Mouse (Mus musculus): ENCODE data around the gene Dysf. TPM values are rescaled to one million over a fixed set of nuclear protein-coding genes. Genes with fewer than 3 reads are reported as not detected.

Dysf gene
- polyA plus RNA-seq, 2 experiments: 1.6 to 1.9 TPM

DNA sequence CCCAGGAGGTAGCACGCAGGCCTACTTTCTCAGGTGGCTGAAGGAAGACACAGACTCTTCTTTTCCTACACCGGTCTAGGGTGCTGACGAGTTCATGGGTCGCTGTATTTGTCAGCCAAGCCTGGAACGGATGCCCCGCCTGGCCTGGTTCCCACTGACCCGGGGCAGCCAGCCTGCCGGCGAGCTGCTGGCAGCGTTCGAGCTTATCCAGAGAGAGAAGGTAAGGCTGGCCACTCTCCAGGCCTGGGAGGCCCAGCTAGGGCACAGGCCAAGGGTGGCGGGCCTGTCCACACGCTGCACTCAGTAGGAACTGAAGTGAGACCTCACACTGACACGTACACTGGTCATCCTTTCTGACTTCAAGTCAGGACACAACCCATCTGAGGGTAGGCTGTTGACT lies 131.5 kb downstream of the Dysf start:
- no peak for DNase-seq (ENCODE audit: low read depth in 3 of 3, low spot score in 3 of 3)
- Histone ChIP-seq H3K4me2 (ENCODE audit: low read depth) (no peak overlapping the region), H3K36me3 (replicated peaks; ENCODE audit: control insufficient read depth, insufficient read depth, low read depth) (no peaks in the 10 kb centered on the region), H3K27ac (no peak overlapping the region), H3K9ac (replicated peaks) (no peak overlapping the region), H3K9me3 (ENCODE audit: control insufficient read depth, low read length) (no peaks in the 10 kb centered on the region), H3K4me3 (ENCODE audit: insufficient read depth in 1 of 2, low read depth in 2 of 2, low read length in 2 of 2) (no peak overlapping the region), H3K27me3 (ENCODE audit: control insufficient read depth, insufficient read depth, low read length) (no peaks in the 10 kb centered on the region), H3K4me1 (replicated peaks; ENCODE audit: control insufficient read depth in 2 of 2, insufficient read depth in 2 of 2, low read length in 1 of 2) (no peaks in the 10 kb centered on the region)
- WGBS (ENCODE audit: insufficient replicate concordance): 68% methylated on average over 14 of the region's 14 CpGs
- ATAC-seq (ENCODE audit: insufficient read depth): no peak
- TF ChIP-seq CTCF (IDR thresholded peaks at IDR 0.05; ENCODE audit: low read depth): no peak
- TF ChIP-seq EP300 (IDR thresholded peaks at IDR 0.05; ENCODE audit: low read depth): no peak

DNA sequence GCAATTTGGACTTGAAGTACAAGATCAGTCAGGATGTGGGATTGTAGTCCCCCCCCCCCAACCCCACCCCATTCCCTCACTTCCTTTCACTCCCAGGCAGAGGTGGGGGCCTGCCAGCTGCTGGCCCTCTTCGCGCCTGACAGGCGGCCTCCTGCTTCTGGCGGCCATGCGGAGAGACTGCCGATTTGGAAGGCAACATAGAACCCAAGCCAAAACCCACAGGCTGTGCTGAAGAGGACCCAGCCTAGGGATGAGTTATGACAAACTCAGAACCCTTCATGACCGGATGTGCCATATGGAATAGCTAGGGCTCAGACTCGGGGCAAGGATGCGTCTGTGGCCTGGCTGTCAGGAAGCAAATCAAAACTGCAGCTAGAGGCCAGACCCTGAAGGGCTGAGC lies 134.1 kb downstream of the Dysf start:
- H3K27ac ChIP-seq: no peak overlapping the region
- H3K36me3 ChIP-seq (replicated peaks; ENCODE audit: control insufficient read depth, insufficient read depth, low read depth): no peaks in the 10 kb centered on the region
- no peak overlapping the region for H3K4me2 ChIP-seq (ENCODE audit: low read depth)
- ATAC-seq (ENCODE audit: insufficient read depth) (no peak), DNase-seq (ENCODE audit: low read depth in 3 of 3, low spot score in 3 of 3) (no peak)
- no peak overlapping the region for H3K9ac ChIP-seq (replicated peaks)
- TF ChIP-seq CTCF (IDR thresholded peaks at IDR 0.05; ENCODE audit: low read depth) (no peak), EP300 (IDR thresholded peaks at IDR 0.05; ENCODE audit: low read depth) (no peak)
- H3K27me3 ChIP-seq (ENCODE audit: control insufficient read depth, insufficient read depth, low read length): no peaks in the 10 kb centered on the region
- H3K4me1 ChIP-seq (replicated peaks; ENCODE audit: control insufficient read depth in 2 of 2, insufficient read depth in 2 of 2, low read length in 1 of 2): no peaks in the 10 kb centered on the region
- H3K4me3 ChIP-seq (ENCODE audit: insufficient read depth in 1 of 2, low read depth in 2 of 2, low read length in 2 of 2): no peak overlapping the region
- no peaks in the 10 kb centered on the region for H3K9me3 ChIP-seq (ENCODE audit: control insufficient read depth, low read length)
- WGBS (ENCODE audit: insufficient replicate concordance): 59% methylated on average over 9 of the region's 9 CpGs

DNA sequence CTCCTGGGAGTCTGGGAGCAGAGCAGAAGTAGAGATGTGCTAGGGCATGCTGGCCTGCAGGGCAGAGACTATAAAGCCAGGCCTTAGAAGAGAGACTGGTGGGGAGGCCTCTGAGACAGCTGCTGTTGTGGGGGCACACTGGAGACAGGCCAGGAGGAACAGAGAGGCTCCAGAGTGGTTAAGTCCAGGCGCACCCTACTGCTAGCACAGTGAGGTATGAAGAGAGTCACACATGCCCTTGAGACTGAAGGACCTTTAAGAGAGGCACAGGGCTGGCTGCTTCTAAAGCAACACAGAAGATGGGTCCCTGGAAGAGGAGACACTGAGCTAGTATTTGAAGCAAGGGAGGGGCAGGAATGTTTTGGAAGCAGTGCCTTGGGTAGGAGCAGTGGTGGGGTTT lies 134.9 kb downstream of the Dysf start:
- no peak for DNase-seq (ENCODE audit: low read depth in 3 of 3, low spot score in 3 of 3)
- 70% methylated on average over 1 of the region's 1 CpGs for WGBS (ENCODE audit: insufficient replicate concordance)
- no peak overlapping the region for H3K4me2 ChIP-seq (ENCODE audit: low read depth)
- H3K9me3 ChIP-seq (ENCODE audit: control insufficient read depth, low read length): no peaks in the 10 kb centered on the region
- no peak overlapping the region for H3K4me3 ChIP-seq (ENCODE audit: insufficient read depth in 1 of 2, low read depth in 2 of 2, low read length in 2 of 2)
- no peak for ATAC-seq (ENCODE audit: insufficient read depth)
- H3K27me3 ChIP-seq (ENCODE audit: control insufficient read depth, insufficient read depth, low read length): no peaks in the 10 kb centered on the region
- TF ChIP-seq EP300 (IDR thresholded peaks at IDR 0.05; ENCODE audit: low read depth) (no peak), CTCF (IDR thresholded peaks at IDR 0.05; ENCODE audit: low read depth) (no peak)
- no peaks in the 10 kb centered on the region for H3K4me1 ChIP-seq (replicated peaks; ENCODE audit: control insufficient read depth in 2 of 2, insufficient read depth in 2 of 2, low read length in 1 of 2)
- no peak overlapping the region for H3K27ac ChIP-seq
- H3K36me3 ChIP-seq (replicated peaks; ENCODE audit: control insufficient read depth, insufficient read depth, low read depth): no peaks in the 10 kb centered on the region
- no peak overlapping the region for H3K9ac ChIP-seq (replicated peaks)

DNA sequence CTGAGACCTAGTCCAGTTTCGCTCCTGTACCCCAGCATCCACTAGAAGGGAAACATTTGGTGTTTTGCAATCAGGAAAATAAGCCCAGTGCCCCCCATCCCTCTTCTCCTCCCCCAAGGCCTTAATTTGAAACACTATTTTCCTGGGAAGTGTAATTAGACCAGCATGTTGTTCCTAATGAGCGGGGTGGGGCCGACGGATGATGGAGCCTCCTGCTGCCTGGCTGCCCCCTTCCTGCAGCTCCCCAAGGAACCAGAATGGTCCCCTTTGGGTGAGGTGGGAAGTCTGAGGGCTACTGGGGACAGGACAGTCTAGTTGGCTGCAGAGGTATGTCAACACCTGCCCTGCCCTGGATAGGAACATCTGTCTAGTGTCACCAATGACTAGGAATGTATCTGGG lies 136.0 kb downstream of the Dysf start:
- Histone ChIP-seq H3K9ac (replicated peaks) (no peak overlapping the region), H3K4me1 (replicated peaks; ENCODE audit: control insufficient read depth in 2 of 2, insufficient read depth in 2 of 2, low read length in 1 of 2) (no peaks in the 10 kb centered on the region), H3K27me3 (ENCODE audit: control insufficient read depth, insufficient read depth, low read length) (no peaks in the 10 kb centered on the region), H3K9me3 (ENCODE audit: control insufficient read depth, low read length) (no peaks in the 10 kb centered on the region), H3K4me3 (ENCODE audit: insufficient read depth in 1 of 2, low read depth in 2 of 2, low read length in 2 of 2) (no peak overlapping the region), H3K27ac (no peak overlapping the region), H3K4me2 (ENCODE audit: low read depth) (no peak overlapping the region), H3K36me3 (replicated peaks; ENCODE audit: control insufficient read depth, insufficient read depth, low read depth) (no peaks in the 10 kb centered on the region)
- ATAC-seq (ENCODE audit: insufficient read depth) (no peak), DNase-seq (ENCODE audit: low read depth in 3 of 3, low spot score in 3 of 3) (no peak)
- TF ChIP-seq CTCF (IDR thresholded peaks at IDR 0.05; ENCODE audit: low read depth) (no peak), EP300 (IDR thresholded peaks at IDR 0.05; ENCODE audit: low read depth) (no peak)
- 53% methylated on average over 4 of the region's 4 CpGs for WGBS (ENCODE audit: insufficient replicate concordance)

GRCm38 (mm10) chr6:84147206-84148004 lies 139.0 kb downstream of the Dysf start:
- Histone ChIP-seq H3K4me2 (ENCODE audit: low read depth) (no peak overlapping the region), H3K9me3 (ENCODE audit: control insufficient read depth, low read length) (no peaks in the 10 kb centered on the region), H3K27ac (no peak overlapping the region), H3K4me1 (replicated peaks; ENCODE audit: control insufficient read depth in 2 of 2, insufficient read depth in 2 of 2, low read length in 1 of 2) (no peaks in the 10 kb centered on the region), H3K36me3 (replicated peaks; ENCODE audit: control insufficient read depth, insufficient read depth, low read depth) (no peaks in the 10 kb centered on the region), H3K27me3 (ENCODE audit: control insufficient read depth, insufficient read depth, low read length) (no peaks in the 10 kb centered on the region), H3K4me3 (ENCODE audit: insufficient read depth in 1 of 2, low read depth in 2 of 2, low read length in 2 of 2) (no peak overlapping the region), H3K9ac (replicated peaks) (no peak overlapping the region)
- no peak for DNase-seq (ENCODE audit: low read depth in 3 of 3, low spot score in 3 of 3)
- WGBS (ENCODE audit: insufficient replicate concordance): 55% methylated on average over 13 of the region's 13 CpGs
- TF ChIP-seq CTCF (IDR thresholded peaks at IDR 0.05; ENCODE audit: low read depth) (no peak), EP300 (IDR thresholded peaks at IDR 0.05; ENCODE audit: low read depth) (no peak)
- ATAC-seq (ENCODE audit: insufficient read depth): no peak

Data from liver, embryonic 14.5 days (tissue).